Mouse (Mus musculus): ENCODE measurements around the gene Arhgap27.
"Not testable (repeated sequence)": the region's sequence is repeated elsewhere in the genome, so short reads cannot be mapped to it uniquely, and the experiment has no call there.

Arhgap27 gene

DNA sequence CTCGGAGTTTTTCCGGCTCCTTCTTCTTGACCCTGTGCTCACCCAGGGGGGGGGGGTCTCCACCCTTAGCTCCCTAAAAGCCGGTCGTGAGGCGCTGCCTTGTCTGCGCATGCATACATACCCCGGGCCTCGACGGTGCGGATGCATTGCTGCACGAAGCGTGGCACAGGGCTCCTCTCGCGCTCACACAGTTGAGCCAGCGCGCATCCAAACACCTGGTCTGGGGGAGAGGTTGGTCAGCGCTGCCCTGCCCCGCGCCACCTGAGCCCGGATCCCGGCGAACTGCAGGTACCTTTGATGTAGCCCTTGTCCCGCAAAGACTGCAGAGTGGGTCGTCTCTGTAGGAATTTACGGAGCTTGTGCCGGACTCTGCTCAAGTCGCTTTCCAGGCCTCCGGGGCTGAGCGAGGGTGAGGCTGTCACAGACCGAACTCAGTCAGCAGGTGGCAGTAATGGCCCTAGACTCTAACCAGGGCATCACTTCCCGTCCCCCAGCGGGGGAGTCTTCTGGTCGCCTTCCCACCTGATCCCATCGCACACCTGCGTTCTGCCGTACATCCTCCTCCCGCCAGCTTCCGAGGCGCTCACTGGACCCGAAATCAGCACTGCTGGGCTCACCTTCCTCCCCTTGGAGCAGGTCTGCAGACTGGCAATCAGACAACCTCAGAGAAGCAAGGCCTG is 29.6 kb downstream of the Arhgap27 start:
- no peak for DNase-seq (ENCODE audit: extremely low read depth, low read depth)

DNA sequence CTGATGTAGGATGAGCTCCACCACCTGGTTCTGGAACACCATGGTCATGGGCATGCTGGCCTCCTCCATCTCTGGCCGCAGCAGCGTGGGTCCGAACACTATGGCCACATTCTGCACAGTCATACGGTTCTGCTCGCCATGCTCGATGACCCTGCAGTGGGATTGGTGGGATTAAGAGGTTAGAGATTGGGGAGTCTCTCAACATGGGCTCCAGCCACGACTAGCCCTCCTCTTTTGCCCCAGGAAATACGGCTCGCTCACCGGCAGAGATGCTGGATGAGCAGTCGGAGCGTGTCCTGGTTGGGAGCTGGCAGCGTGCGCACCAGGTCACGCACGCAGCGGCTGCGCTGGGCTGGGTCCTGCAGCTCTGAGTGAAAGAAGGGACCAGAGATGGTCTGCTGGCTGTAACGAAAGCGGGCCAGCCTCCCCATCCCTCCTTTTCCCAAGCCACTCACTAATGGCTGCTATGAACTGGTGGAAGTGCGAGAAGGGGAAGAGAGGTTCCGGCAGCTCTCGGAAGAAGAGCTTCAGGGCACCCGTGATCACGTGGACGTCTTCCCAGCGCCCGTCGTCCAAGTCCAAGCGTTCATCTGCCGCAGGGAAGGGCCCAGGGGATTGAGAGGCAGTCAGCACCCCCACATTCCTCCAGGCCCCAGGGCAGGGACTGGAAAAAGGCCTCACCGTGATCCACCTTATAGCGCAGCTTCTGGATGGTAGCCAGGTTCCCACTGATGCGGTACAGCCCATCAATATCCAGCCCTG is 30.4 kb downstream of the Arhgap27 start:
- DNase-seq (ENCODE audit: extremely low read depth, low read depth), result no peak

GRCm38 (mm10) chr11:103332186-103332889 is 31.2 kb downstream of the Arhgap27 start:
- peak; percentile 48 for DNase-seq (ENCODE audit: extremely low read depth, low read depth)

DNA sequence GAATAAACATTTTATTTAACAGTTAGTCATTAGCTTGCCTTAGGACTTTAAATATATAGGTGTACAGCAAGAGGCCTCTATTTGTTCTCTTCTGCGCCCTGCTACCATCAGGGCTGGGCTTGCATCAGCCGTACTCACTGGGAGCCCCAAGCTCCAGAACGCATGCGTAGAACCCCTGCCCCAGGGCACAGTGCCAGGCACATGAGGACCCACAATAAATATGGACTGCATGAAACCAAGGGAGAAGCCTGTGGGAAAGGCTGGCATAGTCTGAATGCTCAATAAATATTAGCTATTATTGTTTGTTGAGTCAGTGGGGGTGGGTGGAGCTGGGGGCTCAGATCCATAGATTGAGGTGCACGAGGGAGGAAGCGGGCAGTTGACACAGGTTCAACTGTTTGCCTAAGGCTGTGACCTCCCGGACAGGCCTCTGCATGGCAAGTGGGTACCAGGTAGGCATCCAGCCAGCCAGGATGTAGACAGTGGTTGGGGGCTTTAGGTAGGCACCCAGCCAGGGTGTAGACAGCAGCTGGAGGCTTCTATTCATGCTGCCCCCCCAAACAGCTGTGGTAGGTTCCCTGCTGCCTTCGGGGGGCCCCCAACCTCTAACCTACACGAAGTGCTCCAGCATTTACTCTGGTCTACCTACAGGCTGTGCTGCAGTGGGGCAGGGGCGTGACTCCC is 31.8 kb downstream of the Arhgap27 start:
- DNase-seq (ENCODE audit: extremely low read depth, low read depth), result no peak

GRCm38 (mm10) chr11:103330651-103331319 is 32.7 kb downstream of the Arhgap27 start:
- DNase-seq (ENCODE audit: extremely low read depth, low read depth), result no peak

- DNase-seq (ENCODE audit: extremely low read depth, low read depth), result peak; percentile 53
Observed at GRCm38 (mm10) chr11:103326950-103327349, 36.5 kb downstream of the Arhgap27 start.

- DNase-seq (ENCODE audit: extremely low read depth, low read depth), result peak; percentile 24
Observed at GRCm38 (mm10) chr11:103325172-103325571, 38.3 kb downstream of the Arhgap27 start.

GRCm38 (mm10) chr11:103324723-103325122 is 38.8 kb downstream of the Arhgap27 start:
- DNase-seq (ENCODE audit: extremely low read depth, low read depth), result no peak

- DNase-seq (ENCODE audit: extremely low read depth, low read depth), result not testable (repeated sequence)
Observed at GRCm38 (mm10) chr11:103322832-103323231, 40.7 kb downstream of the Arhgap27 start.

DNA sequence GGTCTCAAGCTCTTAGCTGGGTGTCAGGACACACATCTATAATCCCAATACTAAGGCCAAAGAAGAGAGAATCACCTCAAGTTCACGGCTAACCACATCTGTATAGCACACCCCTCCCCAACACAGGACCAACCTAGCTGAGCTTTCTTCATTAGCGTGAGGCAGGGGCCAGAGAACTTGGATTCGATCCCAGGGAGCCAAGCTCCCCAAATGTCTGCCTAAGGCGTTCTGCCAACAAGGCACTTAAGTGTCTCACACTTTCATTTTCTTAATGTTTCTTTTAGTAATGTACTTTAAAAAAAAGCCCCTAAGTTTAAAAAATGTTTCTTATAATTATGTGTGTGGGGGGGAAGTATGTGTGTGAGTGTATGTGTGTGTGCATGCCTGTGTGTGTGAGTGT is 42.8 kb downstream of the Arhgap27 start:
- no peak for DNase-seq (ENCODE audit: extremely low read depth, low read depth)

GRCm38 (mm10) chr11:103320196-103320595 is 43.3 kb downstream of the Arhgap27 start:
- DNase-seq (ENCODE audit: extremely low read depth, low read depth), result no peak

- DNase-seq (ENCODE audit: extremely low read depth, low read depth), result no peak
Observed at GRCm38 (mm10) chr11:103318042-103318441, 45.5 kb downstream of the Arhgap27 start.

- no peak for DNase-seq (ENCODE audit: extremely low read depth, low read depth)
Observed at GRCm38 (mm10) chr11:103315379-103315778, 48.1 kb downstream of the Arhgap27 start.

DNA sequence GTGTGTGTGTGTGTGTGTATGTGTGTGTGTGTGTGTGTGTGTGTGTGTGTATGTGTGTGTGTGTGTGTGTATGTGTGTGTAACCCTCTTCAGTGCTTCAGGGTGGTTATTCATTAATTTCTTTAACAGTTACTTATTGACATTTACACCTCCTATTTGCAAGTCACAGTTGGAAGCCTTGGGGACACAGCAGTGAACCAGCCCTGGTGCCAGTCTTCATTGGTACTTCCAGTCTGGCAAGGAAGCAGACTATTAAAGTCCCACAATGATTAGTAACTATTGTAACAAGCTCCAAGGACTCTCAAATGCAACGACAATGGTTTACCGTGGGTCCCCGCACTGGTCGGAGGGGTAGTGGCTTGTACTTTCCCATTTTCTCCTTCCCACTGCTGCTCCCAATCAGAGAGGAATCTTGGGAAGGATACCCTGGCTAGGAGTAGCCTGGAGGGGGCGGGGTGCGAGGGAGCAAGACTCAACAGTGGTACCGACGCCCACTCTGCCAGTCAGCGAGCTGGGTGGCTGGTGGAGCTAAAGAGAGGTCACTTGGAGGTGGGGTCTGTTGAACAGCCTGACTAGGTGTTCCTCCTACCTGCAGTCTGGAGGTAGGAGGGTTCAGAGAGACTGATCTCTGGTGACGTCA is 48.6 kb downstream of the Arhgap27 start:
- no peak for DNase-seq (ENCODE audit: extremely low read depth, low read depth)

DNA sequence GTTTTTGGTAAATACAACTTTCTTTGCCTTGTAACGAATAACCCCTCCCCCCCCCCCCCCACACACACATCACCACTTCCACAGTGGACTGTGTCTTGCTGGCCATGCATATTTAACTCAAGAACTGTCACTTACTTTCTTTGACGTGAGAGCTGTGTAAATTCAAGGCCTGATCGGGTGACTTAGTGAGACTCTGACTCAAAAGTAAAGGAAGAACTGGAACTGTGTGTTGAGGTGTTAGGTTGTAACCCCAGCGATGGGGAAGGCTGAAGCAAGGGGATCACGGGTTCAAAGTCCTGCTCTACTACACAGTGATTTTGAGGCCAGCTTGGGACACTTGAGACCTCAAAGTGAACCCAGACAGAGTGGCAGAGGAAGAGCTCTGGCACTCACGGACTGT is 50.0 kb downstream of the Arhgap27 start:
- no peak for DNase-seq (ENCODE audit: extremely low read depth, low read depth)

- DNase-seq (ENCODE audit: extremely low read depth, low read depth), result no peak
Observed at GRCm38 (mm10) chr11:103312655-103313255, 50.7 kb downstream of the Arhgap27 start.

GRCm38 (mm10) chr11:103311960-103312611 is 51.4 kb downstream of the Arhgap27 start:
- DNase-seq (ENCODE audit: extremely low read depth, low read depth), result no peak

GRCm38 (mm10) chr11:103309956-103310574 is 53.4 kb downstream of the Arhgap27 start:
- DNase-seq (ENCODE audit: extremely low read depth, low read depth), result no peak

GRCm38 (mm10) chr11:103307910-103308309 is 55.6 kb downstream of the Arhgap27 start:
- no peak for DNase-seq (ENCODE audit: extremely low read depth, low read depth)
